Mouse (Mus musculus): Measurements from ENCODE around the gene Lnx1. TPM values are rescaled to one million over a fixed set of nuclear protein-coding genes. Genes with fewer than 3 reads are reported as not detected.

The Lnx1 gene
- polyA plus RNA-seq, 1 experiment, result 9.4 TPM

GRCm38 (mm10) chr5:74602371-74602770 lies 100.3 kb downstream of the Lnx1 start:
- no peak for DNase-seq (ENCODE audit: low spot score)

GRCm38 (mm10) chr5:74601965-74602364 lies 100.7 kb downstream of the Lnx1 start:
- no peak for DNase-seq (ENCODE audit: low spot score)

DNA sequence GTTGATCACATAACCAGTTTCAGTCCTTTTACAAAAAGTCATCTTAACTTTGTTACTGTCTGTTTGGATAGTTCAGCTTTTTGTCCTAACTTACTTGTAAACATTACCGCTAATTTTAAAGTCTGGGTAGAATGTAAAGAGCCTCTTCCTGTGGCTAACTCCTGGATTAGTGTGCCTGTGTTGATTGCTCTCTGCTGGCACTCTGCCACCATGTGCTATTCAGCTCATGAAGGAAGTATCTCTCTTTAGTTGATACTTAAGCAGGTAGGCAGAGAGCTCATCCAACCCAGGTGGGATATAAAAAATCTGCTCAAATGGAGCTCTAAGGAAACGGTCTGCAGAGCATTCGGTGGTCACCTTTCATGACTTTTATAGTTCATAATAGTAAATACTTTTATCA lies 101.5 kb downstream of the Lnx1 start:
- DNase-seq (ENCODE audit: low spot score), result no peak

- DNase-seq (ENCODE audit: low spot score), result no peak
Measured at GRCm38 (mm10) chr5:74600010-74600409, 102.7 kb downstream of the Lnx1 start.

DNA sequence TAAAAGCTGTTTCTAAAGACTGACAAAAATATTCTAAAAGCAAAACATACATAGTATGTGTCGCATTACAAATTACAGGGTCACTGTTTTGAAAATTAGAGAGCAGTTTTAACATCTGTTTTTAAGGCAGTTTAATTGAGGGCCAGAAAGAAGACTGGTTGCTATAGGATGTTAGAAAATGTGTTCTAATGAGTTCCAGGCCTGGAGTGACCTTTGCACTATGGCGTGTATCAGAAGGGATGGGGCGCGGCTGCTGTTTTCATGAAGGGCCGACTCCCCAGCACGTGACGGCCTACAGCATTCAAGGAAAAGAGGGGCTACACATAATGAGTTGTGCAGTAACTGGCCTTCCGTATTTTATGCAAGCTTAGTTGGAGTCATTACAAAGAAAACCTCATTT lies 109.6 kb downstream of the Lnx1 start:
- DNase-seq (ENCODE audit: low spot score), result no peak

GRCm38 (mm10) chr5:74591413-74591812 lies 111.3 kb downstream of the Lnx1 start:
- no peak for DNase-seq (ENCODE audit: low spot score)

DNA sequence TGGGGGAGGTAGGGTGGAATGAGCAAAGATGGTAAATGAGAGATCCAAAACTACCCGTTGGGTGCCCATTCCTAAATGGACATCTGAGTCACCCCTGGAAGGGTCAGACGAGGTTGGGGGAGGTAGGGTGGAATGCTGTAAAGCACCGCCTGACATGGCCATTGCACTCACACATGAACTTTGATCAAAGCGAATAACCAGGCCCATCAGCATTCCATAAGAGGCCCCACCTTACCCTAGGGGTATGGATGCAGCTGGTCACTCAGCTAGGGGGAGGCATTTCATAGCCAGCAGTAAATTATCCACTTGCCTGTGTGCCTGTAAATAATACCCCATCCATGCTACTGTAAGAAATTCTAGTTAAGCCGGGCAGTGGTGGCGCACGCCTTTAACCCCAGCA lies 113.6 kb downstream of the Lnx1 start:
- no peak for DNase-seq (ENCODE audit: low spot score)

DNA sequence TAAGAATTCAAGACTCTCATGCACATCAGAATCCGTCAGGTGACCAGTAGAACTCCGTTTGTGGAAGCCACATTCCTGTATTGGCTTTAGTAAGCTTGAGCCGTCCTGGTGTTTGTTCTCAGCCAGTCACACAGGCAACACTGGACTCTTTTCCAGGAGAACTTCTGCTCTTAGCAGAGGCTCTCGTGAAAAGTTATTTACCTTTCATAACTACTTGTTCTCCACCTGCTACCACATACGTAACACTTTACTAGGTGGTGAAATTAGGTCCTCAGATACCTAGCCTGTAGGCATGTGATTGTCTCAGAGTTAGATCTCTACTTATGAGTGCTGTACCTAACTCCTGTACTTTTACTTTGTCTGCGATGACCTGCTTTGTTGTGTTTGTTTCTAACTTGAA lies 130.9 kb downstream of the Lnx1 start:
- no peak for DNase-seq (ENCODE audit: low spot score)

DNA sequence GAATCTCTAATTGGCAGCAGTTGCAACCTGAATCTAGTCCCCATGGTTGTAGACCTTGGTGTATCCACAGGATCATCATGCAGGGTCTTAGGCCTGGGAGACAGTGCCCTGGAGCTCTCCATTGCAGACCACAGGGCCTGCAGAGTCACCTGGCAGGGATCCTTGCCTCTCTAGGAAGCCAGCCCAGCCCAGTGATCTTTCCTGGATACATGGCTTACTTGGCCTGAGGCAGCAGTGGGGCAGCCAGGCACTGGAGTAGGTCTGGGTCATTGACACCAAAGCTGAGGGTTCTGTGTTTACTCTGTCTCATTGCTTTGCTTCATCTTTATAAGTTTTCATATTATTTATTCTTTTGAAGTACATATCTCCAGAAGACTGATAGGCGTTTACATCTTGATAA lies 141.6 kb downstream of the Lnx1 start:
- DNase-seq (ENCODE audit: low spot score), result no peak

DNA sequence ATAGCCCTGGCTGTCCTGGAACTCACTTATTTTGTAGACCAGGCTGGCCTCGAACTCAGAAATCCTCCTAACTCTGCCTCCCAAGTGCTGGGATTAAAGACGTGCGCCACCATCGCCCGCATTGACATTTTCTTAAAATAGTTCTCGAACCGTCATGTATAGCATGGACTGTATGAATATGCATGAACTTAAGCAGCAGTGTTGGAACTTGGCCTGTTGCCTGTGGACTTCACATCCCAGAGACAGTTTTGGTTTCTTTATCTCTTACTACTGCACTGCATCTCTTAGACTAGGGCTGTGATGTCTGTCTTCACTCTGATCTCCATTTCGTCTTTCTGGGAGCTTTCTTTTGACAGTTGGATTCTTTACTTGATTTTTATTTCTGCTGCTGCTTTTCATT lies 153.1 kb downstream of the Lnx1 start:
- no peak for DNase-seq (ENCODE audit: low spot score)

GRCm38 (mm10) chr5:74545606-74546005 lies 157.1 kb downstream of the Lnx1 start:
- no peak for DNase-seq (ENCODE audit: low spot score)

Other genes starting within 250 kb of the Lnx1 start
- gene Scfd2, start 171.2 kb downstream of the Lnx1 start, polyA plus RNA-seq (2012; rRNA removed), result 9.1 and 10.2 TPM in 2 replicates
- 38.3 and 39.3 TPM in 2 replicates for gene Fip1l1, start 167.5 kb downstream of the Lnx1 start, polyA plus RNA-seq (2012; rRNA removed)